Mouse (Mus musculus) intestine, embryonic 16.5 days (tissue): ENCODE measurements at regions not wholly inside any gene's neighbourhood (a gene's known extent, or its start where the extent isn't known, plus 50 kb on each side); places are given as distances from the start of the nearest gene placed in this dataset.

ENCODE experiments used
- ATAC-seq: fragments of 200-750 bp; cut with Nextera tagmentation; 2 replicates; pipeline ENCODE4 v1.8.0; 2017; ENCODE audit warnings: moderate TSS enrichment, moderate library complexity
- H3K27ac ChIP-seq: fragments of 300-500 bp; sonication (generic); 2 replicates; pipeline ENCODE4 v1.5.1; 2014; ENCODE audit warnings: mild to moderate bottlenecking, low read length
- H3K27me3 ChIP-seq: fragments of 300-500 bp; sonication (generic); replicated peaks from 2 replicates; pipeline ENCODE4 v1.6.1; 2014; ENCODE audit warnings: low read length, control low read depth, mixed read lengths; ENCODE audit not compliant: control insufficient read depth, insufficient read depth
- H3K36me3 ChIP-seq: fragments of 300-500 bp; sonication (generic); 2 replicates; pipeline ENCODE4 v1.6.1; 2014; ENCODE audit warnings: low read length, control low read depth; ENCODE audit not compliant: control insufficient read depth, insufficient read depth
- H3K4me1 ChIP-seq: fragments of 300-500 bp; sonication (generic); 2 replicates; pipeline ENCODE4 v1.6.1; 2014; ENCODE audit warnings: low read length, control low read depth, mixed read lengths; ENCODE audit not compliant: control insufficient read depth, insufficient read depth
- H3K4me2 ChIP-seq: fragments of 300-500 bp; sonication (generic); 2 replicates; pipeline ENCODE4 v1.6.1; 2014; ENCODE audit warnings: low read depth, low read length, control low read depth
- H3K4me3 ChIP-seq: fragments of 300-500 bp; sonication (generic); 2 replicates; pipeline ENCODE4 v1.5.1; 2014; ENCODE audit warnings: mild to moderate bottlenecking, low read length
- H3K9ac ChIP-seq: fragments of 300-500 bp; sonication (generic); 2 replicates; pipeline ENCODE4 v1.6.1; 2014; ENCODE audit warnings: low read depth, low read length
- H3K9me3 ChIP-seq: fragments of 300-500 bp; sonication (generic); 2 replicates; pipeline ENCODE4 v1.6.1; 2016; ENCODE audit warnings: low read length, control low read depth; ENCODE audit not compliant: control insufficient read depth
- WGBS: fragments of 180-500 bp; shearing (Covaris S2); extraction: QIAGEN DNeasy Blood & Tissue Kit; methylation state at CpG from one replicate; pipeline ENCODE4 v1.1.7; 2014; 5-methylcytosine and 5-hydroxymethylcytosine counted together

DNA sequence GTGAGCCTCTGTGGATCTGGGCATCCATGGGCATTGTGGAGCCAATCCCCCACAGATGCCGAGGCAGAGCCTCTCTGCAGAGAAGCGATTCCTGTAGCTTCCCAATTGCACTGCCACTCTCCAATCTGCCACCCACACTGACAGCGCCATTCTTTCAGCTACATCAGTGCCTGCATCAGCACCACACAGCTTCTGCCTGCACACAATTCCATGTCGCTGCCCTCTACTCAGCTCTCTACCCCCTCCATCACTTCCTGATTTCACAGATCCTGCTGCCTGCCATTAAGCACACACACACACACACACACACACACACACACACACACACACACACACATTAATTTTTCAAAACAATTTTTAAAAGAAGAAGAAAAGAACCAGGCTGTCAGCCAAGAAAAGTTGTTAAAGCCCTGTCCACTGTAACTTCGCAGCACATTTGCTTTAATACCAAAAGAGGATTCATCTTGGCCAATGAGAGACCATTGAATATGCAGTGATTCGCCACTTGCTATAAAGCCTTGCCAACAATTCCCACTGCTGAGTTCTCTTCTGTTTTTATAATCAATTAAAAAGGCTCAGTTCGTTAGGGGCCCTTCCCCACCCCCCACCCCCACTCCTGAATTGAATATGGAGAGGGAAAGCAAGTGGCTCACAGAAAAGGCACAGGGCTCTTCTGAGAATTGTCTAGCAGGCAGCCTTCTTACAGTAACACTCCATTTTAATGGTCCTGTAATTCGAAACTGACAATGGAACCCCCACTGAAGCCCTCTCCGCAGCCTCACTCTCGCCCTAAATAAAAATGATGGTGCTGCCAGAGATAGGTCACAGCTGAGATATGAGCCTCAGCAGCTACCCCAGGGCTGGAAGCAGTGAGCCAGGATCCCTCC lies 309.2 kb upstream of the Epha4 start:
- Histone ChIP-seq H3K27me3 (no peaks in the 10 kb centered on the region), H3K4me1 (no peaks in the 10 kb centered on the region), H3K27ac (no peak overlapping the region), H3K9ac (no peak overlapping the region), H3K9me3 (no peaks in the 10 kb centered on the region), H3K36me3 (no peaks in the 10 kb centered on the region), H3K4me3 (no peak overlapping the region), H3K4me2 (no peak overlapping the region)
- 34% methylated on average over 10 of the region's 10 CpGs for WGBS
- no peak for ATAC-seq

DNA sequence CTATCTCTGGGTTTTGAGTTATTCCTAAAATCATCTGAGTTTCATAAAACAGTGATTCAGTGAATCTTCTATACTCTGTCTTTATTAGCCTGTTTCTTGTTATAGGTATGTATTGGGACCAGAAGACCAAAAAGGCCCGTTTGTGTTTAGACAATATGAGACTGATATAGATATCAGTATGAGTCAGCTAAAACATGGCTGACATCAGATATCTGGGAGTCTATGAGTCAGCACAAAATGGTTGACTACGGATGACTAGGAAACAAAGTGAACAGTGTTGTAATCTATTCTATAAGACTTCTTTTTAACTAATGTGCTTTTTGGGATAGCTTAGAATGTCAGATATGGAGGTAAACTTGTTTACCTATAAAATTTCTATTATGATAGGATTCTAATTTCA lies 305.2 kb upstream of the Epha4 start:
- Histone ChIP-seq H3K27me3 (no peaks in the 10 kb centered on the region), H3K9me3 (no peaks in the 10 kb centered on the region), H3K4me1 (no peaks in the 10 kb centered on the region), H3K4me3 (no peak overlapping the region), H3K4me2 (no peak overlapping the region), H3K9ac (no peak overlapping the region), H3K36me3 (no peaks in the 10 kb centered on the region), H3K27ac (no peak overlapping the region)
- WGBS: 84% methylated on average over 2 of the region's 2 CpGs
- no peak for ATAC-seq

DNA sequence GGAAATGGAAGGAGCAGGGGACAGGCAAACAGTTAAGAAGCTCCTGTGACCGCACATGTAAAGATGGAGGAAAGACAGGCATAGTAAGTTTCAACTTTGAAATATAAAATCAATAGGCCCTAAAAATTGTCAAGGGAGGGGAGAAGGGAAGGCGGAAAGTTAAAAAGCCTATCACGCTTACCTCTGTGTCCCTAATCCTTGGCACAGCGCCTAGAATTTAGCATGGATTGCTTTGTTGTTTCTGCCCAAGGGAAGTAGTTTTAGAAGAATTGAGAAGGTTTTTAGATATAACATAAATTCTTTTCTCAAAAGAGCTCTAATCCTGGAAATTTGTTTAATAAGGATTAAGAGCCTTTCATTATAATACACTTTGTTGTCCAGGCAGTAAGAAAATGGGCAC lies 300.6 kb upstream of the Epha4 start:
- H3K9me3 ChIP-seq: no peaks in the 10 kb centered on the region
- H3K27ac ChIP-seq: no peak overlapping the region
- no peaks in the 10 kb centered on the region for H3K36me3 ChIP-seq
- H3K9ac ChIP-seq: no peak overlapping the region
- no peak overlapping the region for H3K4me3 ChIP-seq
- no peak for ATAC-seq
- H3K27me3 ChIP-seq: no peaks in the 10 kb centered on the region
- H3K4me1 ChIP-seq: no peaks in the 10 kb centered on the region
- no peak overlapping the region for H3K4me2 ChIP-seq
- WGBS: 83% methylated on average over 4 of the region's 4 CpGs

DNA sequence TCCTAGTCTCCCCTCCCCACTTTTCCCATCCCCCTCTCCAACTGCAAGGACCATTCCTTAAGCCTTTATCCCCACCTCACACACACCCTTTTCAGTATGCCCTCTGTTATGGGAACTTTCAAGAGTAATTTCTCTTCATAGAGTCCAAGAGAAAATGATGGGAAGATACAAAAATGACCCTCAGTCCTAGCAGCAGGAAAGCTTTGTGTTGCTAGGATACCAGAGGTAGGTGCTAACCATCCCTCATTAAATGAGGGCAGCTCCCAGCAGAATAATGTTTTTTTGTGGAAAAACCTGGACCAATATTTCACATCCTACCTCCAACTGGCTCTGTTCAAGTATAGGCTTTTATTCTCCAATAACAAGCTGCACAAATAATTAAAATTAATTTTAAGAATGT lies 296.7 kb upstream of the Epha4 start:
- H3K27me3 ChIP-seq: no peaks in the 10 kb centered on the region
- H3K27ac ChIP-seq: no peak overlapping the region
- no peak overlapping the region for H3K4me2 ChIP-seq
- H3K4me1 ChIP-seq: no peaks in the 10 kb centered on the region
- no peak for ATAC-seq
- no peak overlapping the region for H3K9ac ChIP-seq
- no peak overlapping the region for H3K4me3 ChIP-seq
- H3K9me3 ChIP-seq: no peaks in the 10 kb centered on the region
- no peaks in the 10 kb centered on the region for H3K36me3 ChIP-seq

DNA sequence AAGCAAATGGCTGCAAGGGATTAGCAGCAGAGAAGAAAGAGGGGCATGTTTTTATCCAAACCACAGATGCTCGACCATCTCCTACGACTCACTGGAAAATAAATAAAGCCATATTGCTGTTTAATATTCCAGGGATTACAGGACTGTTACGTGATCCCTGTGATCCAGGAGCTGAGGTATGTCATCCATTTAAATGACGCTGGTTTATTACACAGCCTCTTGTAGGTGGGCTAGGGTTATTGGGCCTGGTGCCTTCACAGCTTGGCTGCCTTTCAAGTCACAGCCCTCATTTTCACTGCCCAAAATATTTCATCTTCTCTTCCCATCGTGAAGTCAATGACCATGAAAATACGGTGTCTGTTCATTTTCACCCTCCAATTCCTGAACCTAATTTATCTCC lies 276.1 kb upstream of the Epha4 start:
- 61% methylated on average over 6 of the region's 6 CpGs for WGBS
- ATAC-seq: no peak

DNA sequence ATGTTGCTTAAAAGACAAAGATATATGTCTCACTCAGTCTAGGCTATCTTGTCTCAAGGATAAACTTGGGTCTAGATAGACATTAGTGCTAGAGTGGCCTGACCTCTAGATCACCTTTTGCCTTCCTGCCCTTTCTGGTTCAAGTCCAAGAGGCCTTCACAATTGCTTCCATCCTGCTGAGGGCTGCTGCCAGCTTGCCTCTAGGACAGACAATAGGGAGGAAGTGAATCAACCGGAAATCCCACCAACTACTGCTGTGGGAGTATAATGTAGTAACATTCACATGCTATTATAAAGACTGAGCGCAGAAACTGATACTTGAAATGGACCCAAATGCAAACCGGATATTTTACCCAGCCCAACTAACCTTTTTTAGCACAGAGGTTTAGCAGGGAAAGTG lies 239.4 kb upstream of the Epha4 start:
- Histone ChIP-seq H3K4me2 (no peak overlapping the region), H3K9me3 (peaks cover 4% of the 10 kb centered on the region; the same call in 1 of the 2 replicates), H3K4me3 (no peak overlapping the region), H3K27me3 (no peaks in the 10 kb centered on the region), H3K36me3 (no peaks in the 10 kb centered on the region), H3K27ac (no peak overlapping the region), H3K9ac (no peak overlapping the region), H3K4me1 (no peaks in the 10 kb centered on the region)
- no peak for ATAC-seq
- WGBS: 84% methylated on average over 3 of the region's 3 CpGs

More for the DNA sequence above, 276.1 kb upstream of the Epha4 start:
- Histone ChIP-seq H3K27me3 (no peaks in the 10 kb centered on the region), H3K4me2 (no peak overlapping the region), H3K9ac (no peak overlapping the region), H3K36me3 (no peaks in the 10 kb centered on the region), H3K4me1 (no peaks in the 10 kb centered on the region), H3K9me3 (no peaks in the 10 kb centered on the region), H3K4me3 (no peak overlapping the region), H3K27ac (no peak overlapping the region)

DNA sequence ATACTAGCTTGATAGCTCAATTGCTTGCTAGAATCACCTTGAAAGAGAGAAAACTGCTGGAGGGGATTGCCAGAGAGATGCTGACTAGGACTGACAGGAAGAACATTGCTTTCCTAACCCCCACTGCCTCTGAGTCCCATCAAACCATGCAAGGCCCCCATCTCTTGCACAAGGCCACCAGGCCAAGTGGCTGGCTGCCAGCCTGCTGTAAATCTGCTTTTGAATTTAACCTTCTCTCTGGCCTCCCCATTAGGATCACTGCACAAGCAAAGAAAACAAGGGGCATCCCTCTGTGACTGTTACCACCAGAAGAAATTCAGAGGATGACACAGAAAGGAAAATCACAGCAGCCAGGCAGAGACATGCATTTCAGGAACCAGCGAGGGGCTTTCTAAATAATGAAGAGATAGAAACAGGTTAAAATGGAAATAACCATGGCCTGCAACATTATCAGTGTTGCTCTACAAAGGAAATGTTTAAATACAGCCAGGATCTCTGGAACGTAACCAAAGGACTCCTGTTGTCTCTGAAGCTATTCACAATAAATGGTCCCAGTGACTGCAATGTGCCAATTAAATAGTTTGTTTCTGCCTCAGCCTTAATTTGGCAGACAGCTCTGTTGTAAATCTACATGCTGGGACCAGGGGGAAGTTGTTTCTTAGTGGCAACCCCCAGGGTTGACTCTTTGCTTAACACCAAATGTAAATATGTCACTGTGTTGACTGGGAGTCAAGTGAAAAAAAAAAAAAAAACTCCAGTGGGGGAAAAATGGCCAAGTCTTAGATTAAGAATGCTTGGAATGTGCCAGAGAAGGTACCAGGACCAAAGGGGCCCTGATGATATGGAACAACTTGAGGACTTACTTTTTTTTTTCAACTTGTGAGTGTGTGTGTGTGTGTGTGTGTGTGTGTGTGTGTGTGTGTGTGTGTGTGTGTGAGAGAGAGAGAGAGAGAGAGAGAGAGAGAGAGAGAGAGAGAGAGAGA lies 233.9 kb upstream of the Epha4 start:
- WGBS: 53% methylated on average over 2 of the region's 2 CpGs
- no peak overlapping the region; the same call in 1 of the 2 replicates for H3K27ac ChIP-seq
- H3K4me1 ChIP-seq: peaks cover 5% of the 10 kb centered on the region; the same call in 1 of the 2 replicates
- H3K36me3 ChIP-seq: no peaks in the 10 kb centered on the region
- ATAC-seq: no peak
- no peak overlapping the region for H3K4me2 ChIP-seq
- H3K27me3 ChIP-seq: no peaks in the 10 kb centered on the region
- H3K9ac ChIP-seq: no peak overlapping the region
- H3K4me3 ChIP-seq: no peak overlapping the region
- no peaks in the 10 kb centered on the region for H3K9me3 ChIP-seq

DNA sequence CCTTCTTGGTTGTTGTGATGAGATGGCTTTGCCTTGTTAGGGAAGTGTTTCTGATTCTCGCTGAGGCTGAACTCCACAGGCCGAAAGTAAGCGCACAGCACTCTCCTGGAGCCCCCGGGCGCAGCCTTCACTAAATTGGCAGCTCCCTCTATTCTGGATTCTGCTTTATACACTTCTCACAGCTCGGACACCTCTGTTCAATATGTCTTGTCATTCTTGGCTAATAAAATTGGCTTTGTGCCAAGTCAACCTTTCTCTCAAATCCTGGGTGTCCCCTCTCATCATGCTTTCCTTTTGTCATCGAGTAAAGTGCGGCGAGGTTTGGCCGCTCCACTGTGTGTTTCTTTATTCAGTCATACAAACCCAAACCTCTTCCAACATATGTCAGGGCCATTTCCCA lies 217.2 kb upstream of the Epha4 start:
- Histone ChIP-seq H3K27me3 (no peaks in the 10 kb centered on the region), H3K36me3 (no peaks in the 10 kb centered on the region), H3K27ac (no peak overlapping the region), H3K4me1 (no peaks in the 10 kb centered on the region), H3K9ac (no peak overlapping the region), H3K4me3 (no peak overlapping the region), H3K9me3 (no peaks in the 10 kb centered on the region), H3K4me2 (no peak overlapping the region)
- no peak for ATAC-seq
- 83% methylated on average over 10 of the region's 10 CpGs for WGBS

DNA sequence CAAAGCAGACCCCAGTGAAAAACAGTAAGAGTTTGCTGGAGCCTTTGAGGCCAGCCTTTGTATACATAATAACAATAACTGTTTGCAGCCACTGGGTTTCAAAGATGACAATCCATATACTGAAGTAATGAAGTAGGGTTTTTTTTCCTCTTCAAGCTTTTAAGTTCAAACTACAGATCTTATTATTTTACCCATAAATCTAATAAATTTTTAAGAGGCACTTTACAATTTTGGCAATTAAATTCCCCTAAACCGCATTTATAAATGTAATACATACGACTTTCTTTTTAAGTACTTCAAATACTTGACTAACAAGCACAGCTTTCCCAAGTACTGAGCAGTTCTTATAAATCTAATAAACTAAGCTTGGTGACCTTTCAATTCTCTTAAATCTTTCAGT lies 212.7 kb upstream of the Epha4 start:
- no peaks in the 10 kb centered on the region for H3K4me1 ChIP-seq
- H3K4me3 ChIP-seq: no peak overlapping the region
- no peak overlapping the region for H3K4me2 ChIP-seq
- H3K36me3 ChIP-seq: no peaks in the 10 kb centered on the region
- no peak for ATAC-seq
- WGBS: 66% methylated on average over 2 of the region's 2 CpGs
- H3K27me3 ChIP-seq: no peaks in the 10 kb centered on the region
- H3K9ac ChIP-seq: no peak overlapping the region
- H3K9me3 ChIP-seq: no peaks in the 10 kb centered on the region
- H3K27ac ChIP-seq: no peak overlapping the region
